In genomic region chr5:137684294-137685123, GRCm38 (mm10) we compare ENCODE assay signal across 8 mouse cellular contexts. TPM values are rescaled to one million over a fixed set of nuclear protein-coding genes. Genes with fewer than 3 reads are reported as not detected.
DNase-seq lines count a peak whose midpoint lies in the region; ATAC-seq and TF ChIP-seq lines count a peak whose summit lies in the region.

Gene Agfg2, minus strand, starts transcription at chr5:137684726.

- no peaks in the 10 kb centered on the region for H3K27me3 ChIP-seq in kidney, embryonic 14.5 days (ENCODE audit: control insufficient read depth, insufficient read depth, low read length)
- H3K27me3 ChIP-seq in limb, embryonic 15.5 days, result no peaks in the 10 kb centered on the region

- peak within 1 kb of the TSS; percentile 62 for H3K9ac ChIP-seq in kidney, embryonic 14.5 days (ENCODE audit: low read depth, low read length)
- H3K9ac ChIP-seq in limb, embryonic 15.5 days, result peak within 1 kb of the TSS; percentile 62

- peak within 1 kb of the TSS; percentile 68 for H3K4me3 ChIP-seq in bone marrow macrophage, adult 2 months (ENCODE audit: insufficient read depth, low read length)
- peak within 1 kb of the TSS; percentile 57 for H3K4me3 ChIP-seq in embryonic fibroblast, embryonic 13.5 days (ENCODE audit: insufficient read depth, low read length)
- H3K4me3 ChIP-seq in kidney, embryonic 14.5 days (ENCODE audit: low read length), result peak within 1 kb of the TSS; percentile 74
- H3K4me3 ChIP-seq in limb, embryonic 15.5 days, result peak within 1 kb of the TSS; percentile 78

- peak within 1 kb of the TSS; percentile 56 for H3K27ac ChIP-seq in bone marrow macrophage, adult 2 months (ENCODE audit: insufficient read depth, low read depth, low read length)
- H3K27ac ChIP-seq in embryonic fibroblast, embryonic 13.5 days (ENCODE audit: insufficient read depth, low read length), result no peak within 1 kb of the TSS
- peak within 1 kb of the TSS; percentile 44; the same call in 1 of the 2 replicates for H3K27ac ChIP-seq in kidney, embryonic 14.5 days (ENCODE audit: low read depth, low read length)
- peak within 1 kb of the TSS; percentile 77 for H3K27ac ChIP-seq in limb, embryonic 15.5 days

- no peak for TF ChIP-seq CTCF in bone marrow macrophage, adult 2 months (IDR thresholded peaks at IDR 0.05; ENCODE audit: low read depth, low read length)
- TF ChIP-seq CTCF in embryonic fibroblast, embryonic 13.5 days (IDR thresholded peaks at IDR 0.05; ENCODE audit: borderline replicate concordance, insufficient read depth, low read length), result no peak

- H3K36me3 ChIP-seq in kidney, embryonic 14.5 days (ENCODE audit: control insufficient read depth, insufficient read depth, low read length), result no peaks in the 10 kb centered on the region
- no peaks in the 10 kb centered on the region for H3K36me3 ChIP-seq in limb, embryonic 15.5 days

- H3K9me3 ChIP-seq in kidney, embryonic 14.5 days (ENCODE audit: control insufficient read depth, low read length), result no peaks in the 10 kb centered on the region
- no peaks in the 10 kb centered on the region for H3K9me3 ChIP-seq in limb, embryonic 15.5 days

- ATAC-seq in kidney, embryonic 14.5 days (ENCODE audit: low FRiP score, low TSS enrichment), result peak; percentile 97
- ATAC-seq in limb, embryonic 15.5 days (ENCODE audit: insufficient number of reproducible peaks, low FRiP score, low TSS enrichment, low read depth), result peak; percentile 99

- under 1% methylated on average over 62 of the region's 62 CpGs for WGBS in kidney, embryonic 14.5 days
- under 1% methylated on average over 57 of the region's 62 CpGs for WGBS in limb, embryonic 15.5 days

- H3K4me2 ChIP-seq in kidney, embryonic 14.5 days (replicated peaks; ENCODE audit: low read depth, low read length), result peak within 1 kb of the TSS; percentile 87
- H3K4me2 ChIP-seq in limb, embryonic 15.5 days, result peak within 1 kb of the TSS; percentile 94

- no peak for TF ChIP-seq POLR2A in bone marrow macrophage, adult 2 months (IDR thresholded peaks at IDR 0.05; ENCODE audit: borderline replicate concordance, low read depth, low read length)
- peak; percentile 79 for TF ChIP-seq POLR2A in embryonic fibroblast, embryonic 13.5 days (IDR thresholded peaks at IDR 0.05; ENCODE audit: low read depth, low read length)

- peak; percentile 100 for DNase-seq in A20 (ENCODE audit: low read depth, low spot score)
- peak; percentile 99 for DNase-seq in heart, adult 9 months (ENCODE audit: low spot score in 2 of 2)
- peak; percentile 93 to 97 for DNase-seq in monocyte, adult 2 months (ENCODE audit: low read depth in 1 of 2, low spot score in 2 of 2)
- DNase-seq in spleen, postnatal 36 days (ENCODE audit: low spot score in 2 of 2), result peak; percentile 100

- peaks cover 18% of the 10 kb centered on the region for H3K4me1 ChIP-seq in bone marrow macrophage, adult 2 months (ENCODE audit: control insufficient read depth, insufficient read depth, low read length)
- no peaks in the 10 kb centered on the region for H3K4me1 ChIP-seq in embryonic fibroblast, embryonic 13.5 days (ENCODE audit: control insufficient read depth, insufficient read depth, low read length)
- peaks cover 11% of the 10 kb centered on the region for H3K4me1 ChIP-seq in kidney, embryonic 14.5 days (ENCODE audit: control insufficient read depth, insufficient read depth, low read length)
- peaks cover 19% of the 10 kb centered on the region for H3K4me1 ChIP-seq in limb, embryonic 15.5 days

RNA-seq across cellular contexts. Expression of gene Agfg2, which starts in this region (rescaled TPM):
- 18.1 and 22.5 TPM in 2 replicates for polyA plus RNA-seq in bone marrow macrophage, adult 2 months (2012; ENCODE audit: insufficient read depth, insufficient read length, missing spikeins)
- 15.1 and 22.0 TPM in 2 replicates for polyA plus RNA-seq in embryonic fibroblast, embryonic 13.5 days (2011; ENCODE audit: insufficient read length, low read depth, missing spikeins)
- 14.4 and 14.8 TPM in 2 replicates for polyA plus RNA-seq in kidney, embryonic 14.5 days (2014; fragmentation: Nextera tagmentation; extraction: Ambion mirVana)
- polyA plus RNA-seq in limb, embryonic 15.5 days (2015; fragmentation: Nextera tagmentation; extraction: Ambion mirVana), result 15.9 and 17.4 TPM in 2 replicates
